Mouse (Mus musculus) adrenal gland (tissue): ENCODE measurements at regions not wholly inside any gene's neighbourhood (a gene's known extent, or its start where the extent isn't known, plus 50 kb on each side); places are given as distances from the start of the nearest gene placed in this dataset.
"Not testable (repeated sequence)": the region's sequence is repeated elsewhere in the genome, so short reads cannot be mapped to it uniquely, and the experiment has no call there.

Experiments used
- intact Hi-C: fragments of 180-260 bp; cut with DNase I; formaldehyde crosslinking; loops from one replicate; pipeline ENCODE4 v1.15.1; 2025

DNA sequence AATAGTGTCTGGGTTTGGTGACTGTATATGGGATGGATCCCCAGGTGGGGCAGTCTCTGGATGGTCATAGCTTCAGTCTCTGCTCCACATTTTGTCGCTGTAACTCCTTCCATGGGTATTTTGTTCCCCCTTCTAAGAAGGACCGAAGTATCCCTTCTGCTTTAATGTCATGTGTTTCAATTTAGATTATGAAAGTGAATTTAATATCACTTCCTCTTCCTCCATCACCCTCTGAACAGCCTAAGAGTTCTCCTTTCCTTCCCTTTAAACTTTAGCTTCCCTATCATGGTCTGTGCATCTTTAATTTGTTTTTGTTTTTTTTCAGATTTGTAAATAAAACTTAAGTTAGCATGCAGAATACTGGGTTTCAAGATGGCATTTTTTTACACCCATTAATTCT, 211.0 kb upstream of the Phyhipl start:
- intact Hi-C loops: no loop called here

DNA sequence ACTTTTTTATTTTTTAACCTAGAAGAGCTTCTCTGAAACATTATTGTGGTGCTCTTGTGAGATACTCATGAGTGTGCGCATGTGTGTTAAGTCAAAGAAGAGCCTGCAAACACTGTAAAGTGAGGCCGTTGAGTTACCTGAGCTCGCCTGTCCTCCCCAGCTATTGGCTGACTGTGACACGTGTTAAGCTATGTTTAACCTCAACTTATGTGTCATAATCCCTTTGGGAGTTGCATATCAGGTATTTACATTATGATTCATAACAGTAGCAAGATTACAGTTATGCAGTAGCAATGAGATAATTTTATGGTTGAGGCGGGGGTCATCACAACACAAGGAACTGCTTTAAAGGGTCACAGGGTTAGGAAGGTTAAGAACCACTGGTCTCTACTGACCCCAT, 208.9 kb upstream of the Phyhipl start:
- intact Hi-C loops: no loop called here

DNA sequence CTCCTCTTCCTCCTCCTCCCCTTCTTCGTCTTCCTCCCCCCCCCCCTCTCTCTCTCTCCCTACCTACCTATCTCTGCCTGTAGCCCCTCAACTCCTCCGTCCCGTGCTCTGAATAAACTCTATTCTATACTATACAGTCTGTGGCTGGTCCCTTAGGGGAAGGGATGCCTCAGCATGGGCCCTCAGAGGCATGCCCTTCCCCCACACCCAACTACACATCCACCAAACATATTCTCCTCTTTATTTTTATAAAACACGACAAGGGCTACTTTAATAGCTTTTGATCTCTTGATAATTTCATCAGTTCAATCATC, 206.2 kb upstream of the Phyhipl start:
- intact Hi-C loops: no loop called here

DNA sequence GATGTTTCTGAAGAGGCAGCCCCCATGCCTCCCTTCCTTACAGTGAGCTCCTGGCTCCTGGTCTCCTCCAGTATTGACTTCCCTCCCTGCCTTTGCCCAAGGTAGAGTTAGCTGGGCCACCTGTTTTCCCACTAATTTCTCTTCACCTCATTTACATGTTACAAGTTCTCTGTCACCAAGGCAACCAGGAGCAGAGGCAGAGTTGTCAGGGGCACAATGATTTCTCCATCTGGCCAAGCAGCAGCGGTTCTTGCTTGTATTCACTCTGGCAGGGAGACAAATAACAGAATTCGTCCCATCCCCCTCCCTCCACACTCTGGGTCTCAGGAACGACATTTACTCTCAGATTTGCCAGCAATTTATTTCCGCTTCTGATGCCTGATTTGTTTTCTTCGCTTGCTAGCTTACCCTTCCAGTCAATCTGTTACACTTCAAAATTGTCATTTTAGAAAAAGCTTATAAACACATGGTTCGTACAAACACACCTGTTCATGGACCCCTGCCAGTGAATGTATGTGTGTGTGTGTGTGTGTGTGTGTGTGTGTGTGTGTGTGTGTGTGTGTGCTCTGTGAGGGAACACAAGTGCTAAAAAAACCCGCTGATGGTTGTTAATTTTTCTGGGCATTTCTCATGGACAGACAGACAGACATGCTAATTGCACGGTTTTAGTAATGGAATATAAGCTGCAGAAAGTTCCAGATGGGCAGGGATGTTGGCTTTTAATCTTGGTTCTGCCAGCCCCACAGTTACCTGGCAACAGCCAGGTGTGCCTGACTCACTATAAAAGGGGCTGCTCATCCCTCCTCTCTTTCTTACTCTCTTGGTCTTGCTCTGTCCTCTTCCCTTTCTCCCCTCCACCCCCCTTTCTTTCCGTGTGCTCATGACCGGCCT, 205.6 kb upstream of the Phyhipl start:
- intact Hi-C loops: no loop called here

DNA sequence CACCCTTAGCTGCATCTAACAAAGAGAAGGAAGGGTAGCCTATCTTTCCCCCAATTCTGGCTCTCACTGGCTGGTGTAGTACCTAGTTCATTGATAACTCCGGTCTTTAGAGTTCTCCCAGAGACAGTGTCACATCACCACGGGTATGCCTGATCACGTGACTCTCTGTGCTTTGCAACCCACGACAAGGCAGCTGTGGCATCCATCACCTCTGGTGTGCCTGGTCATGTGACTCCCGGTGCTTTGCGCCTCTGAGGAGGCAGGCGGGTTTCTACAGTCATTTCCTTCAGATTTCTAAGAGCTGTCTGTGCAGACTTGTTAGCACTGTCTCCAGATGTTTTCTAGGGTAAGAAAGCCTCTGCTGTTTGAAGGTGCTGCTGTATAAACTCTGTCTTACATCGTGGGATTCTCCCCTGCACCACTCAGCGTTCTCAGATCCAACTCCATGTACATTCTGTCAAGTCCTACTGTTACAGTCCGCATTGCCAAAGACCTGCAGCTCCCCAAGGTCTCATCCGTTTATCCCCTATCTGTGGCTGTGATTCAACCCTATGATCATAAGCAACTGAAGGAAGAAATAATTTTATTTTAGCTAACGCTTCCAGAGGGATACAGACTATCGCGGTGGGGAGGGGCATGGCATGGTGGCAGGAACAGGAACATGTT, 201.5 kb upstream of the Phyhipl start:
- intact Hi-C loops: no loop called here

DNA sequence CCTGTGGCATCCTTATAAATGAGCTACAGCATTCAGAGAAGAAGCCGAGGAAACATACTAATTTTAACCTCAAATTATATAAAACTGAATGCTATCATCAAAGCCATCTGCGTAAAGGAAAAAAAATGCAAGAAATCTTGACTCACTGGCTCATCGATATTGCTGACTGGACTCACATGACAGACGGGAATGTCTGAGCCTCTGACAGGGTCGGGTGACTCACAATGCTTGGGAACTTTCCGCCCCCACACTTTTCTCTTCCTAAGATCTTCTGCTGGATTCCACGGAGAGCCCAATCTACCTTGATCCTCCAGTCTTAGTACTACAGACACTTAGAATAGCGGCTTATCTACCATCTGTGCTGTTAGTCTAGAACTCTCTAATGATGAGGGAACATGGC, 200.2 kb upstream of the Phyhipl start:
- intact Hi-C loops: no loop called here

DNA sequence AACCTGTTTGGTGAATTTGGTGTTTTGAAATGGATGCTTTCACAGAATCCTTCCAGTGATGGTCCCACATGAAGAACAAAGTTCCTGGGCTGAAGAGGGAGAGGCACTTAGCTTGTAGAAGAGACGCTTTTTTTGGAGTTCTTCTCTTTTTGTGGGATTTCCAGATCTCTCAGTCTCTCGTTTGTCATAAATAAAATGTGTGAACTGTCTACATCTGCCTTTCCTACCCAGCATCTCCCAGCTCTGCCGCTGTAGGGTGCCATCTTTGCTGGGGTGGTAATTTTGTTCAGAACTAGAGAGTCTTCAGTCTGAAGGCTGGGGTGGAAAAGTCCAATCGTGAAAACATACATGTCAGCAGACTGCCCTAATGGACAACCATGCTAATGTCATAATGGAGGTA, 197.8 kb upstream of the Phyhipl start:
- intact Hi-C loops: no loop called here

DNA sequence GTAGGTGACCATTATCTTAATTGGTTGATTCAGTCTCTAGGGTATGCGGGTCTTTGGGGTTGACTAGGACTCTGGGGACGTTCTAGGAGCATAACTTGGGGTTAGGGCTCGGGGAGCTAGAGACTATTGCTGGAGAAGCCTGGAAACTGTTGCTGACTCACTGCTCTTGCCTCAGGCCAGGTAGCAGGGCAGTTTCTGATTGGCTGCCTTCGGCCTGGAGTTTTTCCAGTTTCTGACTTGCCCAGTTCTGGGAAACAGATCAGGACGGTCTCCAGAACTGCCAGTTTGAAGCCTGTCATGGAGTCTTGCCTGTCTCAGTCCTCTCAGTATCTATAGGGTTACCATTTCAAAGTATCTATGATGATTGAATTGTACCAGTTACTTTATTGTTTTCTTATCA, 192.4 kb upstream of the Phyhipl start:
- intact Hi-C loops: no loop called here

DNA sequence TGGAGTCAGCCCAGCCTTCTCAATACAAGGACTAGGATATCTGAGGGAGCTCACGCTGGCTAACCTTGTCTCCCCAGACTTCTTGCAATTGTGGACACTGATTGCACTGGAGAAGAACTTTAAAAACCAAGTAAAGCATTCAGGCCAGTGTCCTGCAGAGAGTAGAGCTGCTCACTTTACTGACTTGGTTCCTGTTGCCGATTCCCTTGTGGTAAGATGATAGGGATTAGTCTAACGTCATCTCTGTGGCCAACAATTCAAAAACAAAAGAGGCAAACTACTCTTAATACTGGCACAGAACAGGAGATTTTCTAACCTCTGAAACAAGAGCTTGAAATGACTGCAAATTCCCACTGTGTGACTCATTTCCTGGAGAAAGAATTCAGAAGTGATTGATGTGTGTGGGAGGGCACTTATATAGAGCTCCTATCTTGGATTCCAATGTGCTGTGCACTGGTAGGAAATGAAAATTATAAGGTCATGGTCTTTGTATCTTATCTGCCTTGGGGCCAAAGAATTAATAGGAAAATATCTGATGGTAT, 191.6 kb upstream of the Phyhipl start:
- intact Hi-C loops: no loop called here

DNA sequence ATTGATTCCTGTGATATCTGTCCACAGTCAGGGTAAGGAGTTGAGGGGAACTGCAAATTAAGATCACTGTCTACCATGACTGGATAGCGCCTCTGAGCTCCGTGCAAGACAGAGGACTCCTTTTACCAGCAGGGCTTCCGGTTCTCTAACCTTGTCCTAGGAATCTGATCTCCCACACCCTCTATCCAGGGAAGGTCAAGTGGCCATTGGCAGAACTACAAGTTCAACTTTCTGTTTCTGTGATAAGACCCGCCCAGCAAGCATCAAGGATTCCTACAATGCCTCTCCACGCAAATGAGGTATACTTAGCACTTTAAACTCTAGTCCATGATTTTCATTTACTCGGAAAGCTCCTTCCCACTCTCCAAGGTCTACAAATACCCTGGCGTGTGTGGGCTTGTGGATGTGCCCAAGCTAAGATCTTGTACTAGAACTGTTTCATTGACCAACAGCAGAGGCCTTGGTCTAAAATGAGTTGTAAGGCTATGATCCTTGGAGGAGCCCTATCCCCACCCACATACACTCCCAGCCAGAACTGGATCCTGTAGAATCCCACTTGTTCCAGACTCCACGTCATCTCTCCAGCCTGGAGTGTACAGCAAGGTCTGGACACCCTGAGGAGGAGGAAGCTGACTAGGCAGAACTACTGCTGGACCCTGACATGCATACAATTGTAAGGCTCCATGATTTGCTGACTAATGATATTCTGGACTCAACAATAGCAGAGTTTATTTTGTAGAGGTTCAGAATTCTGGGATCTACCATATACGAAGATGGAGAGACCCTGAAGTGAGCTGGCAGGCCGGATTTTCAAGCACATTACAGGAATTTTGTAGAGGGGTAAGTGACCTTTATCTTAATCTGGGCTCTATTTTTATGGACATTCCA, 190.8 kb upstream of the Phyhipl start:
- intact Hi-C loops: no loop called here

DNA sequence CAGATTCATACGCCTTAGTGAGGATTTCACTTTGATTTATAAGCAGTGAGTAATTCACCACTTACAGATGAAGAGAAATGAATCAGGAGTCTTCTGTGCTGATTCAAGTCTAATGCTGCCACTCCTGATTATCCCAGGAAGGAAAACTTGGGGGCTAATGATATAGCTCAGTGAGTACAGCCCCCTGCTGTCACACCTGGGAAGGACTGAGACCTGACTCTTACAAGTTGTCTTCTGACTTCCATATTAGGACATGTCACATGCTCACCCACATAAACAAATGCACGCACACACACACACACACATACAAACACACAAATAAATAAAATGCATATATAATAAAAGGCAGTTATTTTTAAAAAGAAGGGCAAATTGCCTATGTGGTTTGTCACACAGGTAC, 188.1 kb upstream of the Phyhipl start:
- intact Hi-C loops: no loop called here

DNA sequence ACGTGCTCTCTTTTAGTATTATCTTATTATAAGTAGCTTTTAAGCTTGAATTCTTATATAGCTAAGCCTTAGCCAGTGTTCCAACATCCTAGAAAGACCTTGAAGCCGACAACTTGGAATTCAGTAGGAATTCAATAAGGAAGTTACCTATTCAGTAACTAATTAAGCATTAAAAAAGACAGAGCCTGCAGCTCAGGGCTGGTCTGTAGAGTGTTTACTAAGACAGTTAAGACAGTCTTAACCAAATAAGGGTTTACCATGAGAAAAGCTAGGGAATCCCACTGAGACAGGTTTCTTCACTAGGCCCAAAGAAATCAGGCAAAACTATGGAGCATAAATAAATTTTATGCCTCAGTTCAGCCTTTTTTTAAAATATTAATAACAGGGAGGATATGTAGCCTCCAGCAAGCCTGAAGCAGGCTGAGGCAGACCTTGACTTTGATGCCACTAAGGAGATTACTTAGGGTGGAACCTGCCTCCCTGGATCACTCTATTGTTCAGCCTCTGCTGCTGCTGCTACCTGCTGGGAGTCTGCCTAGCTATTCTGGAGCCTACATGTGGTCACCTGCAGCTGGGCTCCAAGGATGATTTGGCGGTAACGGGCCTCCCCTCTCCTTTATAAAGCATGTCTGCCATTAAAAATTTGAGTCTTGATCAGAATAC, 186.5 kb upstream of the Phyhipl start:
- intact Hi-C loops: no loop called here

DNA sequence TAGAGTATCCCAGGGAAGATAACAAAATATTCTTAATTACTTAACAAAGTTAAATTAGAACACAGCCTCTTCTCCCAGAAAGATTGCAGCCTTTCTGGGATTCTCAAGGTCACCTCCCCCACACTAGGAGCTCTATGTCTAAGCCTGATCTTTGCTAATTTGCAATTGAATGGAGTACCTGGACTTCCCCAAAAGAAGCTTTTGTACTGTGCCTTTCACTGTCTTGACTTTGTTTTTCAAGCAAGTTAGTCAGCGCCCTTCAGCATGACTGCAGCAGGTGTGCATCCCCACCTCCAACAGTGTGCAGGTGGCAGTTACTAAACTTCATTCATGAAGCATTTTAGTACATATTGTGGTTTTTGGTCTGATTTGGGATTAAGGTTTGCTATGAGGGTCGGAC, 185.4 kb upstream of the Phyhipl start:
- intact Hi-C loops: not testable (repeated sequence)

DNA sequence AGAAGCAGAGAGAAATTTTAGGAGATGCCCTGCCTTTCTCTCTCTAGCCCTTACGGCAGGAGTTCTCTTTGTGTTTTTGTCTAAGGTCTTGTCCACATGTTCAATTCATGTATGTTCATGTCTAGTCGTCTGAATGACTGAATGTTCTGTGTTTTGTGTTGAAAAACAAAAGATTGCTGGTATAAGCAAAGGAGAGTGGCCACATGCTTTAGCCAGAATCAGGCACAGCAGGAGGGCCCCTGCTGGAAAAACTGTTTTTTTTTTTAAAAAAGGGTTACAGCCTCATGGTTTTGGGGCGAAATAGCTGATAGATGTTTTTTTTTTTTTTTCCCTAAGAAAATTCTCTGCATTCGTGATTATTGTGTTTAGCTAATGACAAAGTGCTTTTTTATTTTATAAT, 182.4 kb upstream of the Phyhipl start:
- intact Hi-C loops: no loop called here

DNA sequence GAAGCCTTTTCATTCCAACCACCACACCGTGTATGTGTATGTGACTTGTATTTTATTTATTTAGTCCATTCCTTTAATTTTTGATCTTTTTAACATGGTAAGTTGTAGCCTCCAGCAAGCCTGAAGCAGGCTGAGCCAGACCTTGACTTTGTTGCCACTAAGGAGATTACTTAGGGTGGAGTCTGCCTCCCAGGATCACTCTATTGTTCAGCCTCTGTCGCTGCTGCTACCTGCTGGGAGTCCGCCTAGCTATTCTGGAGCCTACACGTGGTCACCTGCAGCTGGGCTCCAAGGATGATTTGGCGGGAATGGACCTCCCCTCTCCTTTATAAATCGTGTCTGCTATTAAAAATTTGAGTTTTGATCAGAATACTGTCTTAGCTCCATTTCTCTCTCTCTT, 181.6 kb upstream of the Phyhipl start:
- intact Hi-C loops: no loop called here

DNA sequence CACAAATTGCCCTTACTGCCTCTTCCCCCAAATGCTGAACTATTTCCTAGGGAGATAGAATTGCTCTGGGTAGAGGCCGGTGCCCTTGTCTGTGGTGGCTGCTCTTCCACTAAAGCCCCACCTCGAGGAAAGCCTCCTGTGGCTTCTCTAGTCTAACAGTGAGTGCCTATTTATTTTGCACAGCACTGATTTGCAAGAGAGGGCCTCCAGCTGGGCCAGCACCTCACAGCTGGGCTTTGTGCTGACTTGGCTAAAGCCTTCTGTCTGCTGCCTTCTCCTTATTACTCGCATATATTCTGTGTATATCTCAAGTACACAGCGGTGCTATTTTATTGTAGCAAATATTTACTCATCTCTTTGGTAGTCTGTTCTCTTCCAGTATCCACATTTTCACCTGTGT, 176.9 kb upstream of the Phyhipl start:
- intact Hi-C loops: no loop called here

DNA sequence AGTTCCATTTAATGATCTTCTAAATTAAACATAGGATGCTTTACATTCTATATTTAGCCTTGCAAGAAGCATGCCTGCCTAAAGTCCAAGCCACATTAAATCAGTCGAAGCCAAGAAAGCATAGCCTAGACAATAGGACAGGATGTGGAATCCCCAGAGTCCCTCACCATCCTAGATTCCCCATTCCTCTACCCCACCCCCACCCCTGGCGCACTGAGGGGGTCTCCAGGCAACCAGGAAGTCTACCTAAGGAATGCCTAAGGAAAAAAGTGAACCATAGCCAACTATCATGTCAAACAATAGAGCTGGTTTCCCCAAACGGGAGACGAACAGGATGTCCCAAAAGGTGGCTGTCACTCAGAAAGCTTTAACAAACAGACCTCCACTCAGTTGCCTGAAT, 172.5 kb upstream of the Phyhipl start:
- intact Hi-C loops: no loop called here

DNA sequence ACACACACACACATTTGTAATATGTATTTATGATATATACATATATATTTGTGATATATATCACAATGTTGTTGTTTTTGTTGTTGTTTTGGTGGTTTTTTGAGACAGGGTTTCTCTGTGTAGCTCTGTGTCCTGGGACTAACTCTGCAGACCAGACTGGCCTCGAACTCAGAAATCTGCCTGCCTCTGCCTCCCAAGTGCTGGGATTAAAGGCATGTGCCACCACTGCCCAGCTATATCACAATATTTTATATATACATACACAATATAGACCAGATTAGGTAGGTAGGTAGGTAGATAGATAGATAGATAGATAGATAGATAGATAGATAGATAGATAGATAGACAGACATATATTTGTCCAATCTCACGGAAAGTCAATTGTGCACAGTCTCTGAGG, 171.8 kb upstream of the Phyhipl start:
- intact Hi-C loops: not testable (repeated sequence)

DNA sequence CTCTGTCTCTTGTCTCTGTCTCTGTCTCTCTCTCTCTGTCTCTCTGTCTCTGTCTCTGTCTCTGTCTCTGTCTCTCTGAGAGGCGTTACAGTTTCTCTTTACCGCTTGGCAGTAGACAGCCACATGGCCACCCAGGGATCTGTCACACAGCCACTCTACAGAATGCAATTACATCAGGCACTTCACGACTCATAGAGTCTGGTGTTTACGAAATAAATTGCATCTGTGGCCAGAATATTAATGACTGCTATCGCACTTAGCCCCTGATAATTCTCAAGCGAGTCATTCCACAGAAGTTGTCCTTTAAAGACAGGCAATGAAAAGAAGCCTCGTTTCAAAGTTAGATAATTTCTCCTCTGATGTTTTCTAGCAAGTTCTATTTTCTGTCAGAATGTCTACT, 170.9 kb upstream of the Phyhipl start:
- intact Hi-C loops: no loop called here

DNA sequence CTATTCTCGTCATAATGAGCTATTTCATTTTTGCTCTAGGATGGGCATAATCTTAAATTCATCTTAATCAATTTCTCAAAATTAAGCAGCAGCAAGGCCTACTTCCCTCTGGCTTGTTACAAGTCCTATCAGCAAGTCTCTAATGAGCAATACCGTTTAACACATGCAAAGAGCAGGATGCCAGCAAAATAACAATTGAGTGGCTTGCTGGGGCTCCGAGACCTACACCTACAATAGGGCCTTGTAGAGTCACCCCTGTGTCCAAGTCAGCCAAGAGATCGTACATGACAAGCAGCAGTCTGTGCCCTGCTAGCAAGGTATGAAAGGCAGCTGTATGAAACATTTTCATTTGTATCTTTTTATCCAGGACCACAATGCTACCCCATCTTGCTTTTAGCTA, 169.7 kb upstream of the Phyhipl start:
- intact Hi-C loops: no loop called here

DNA sequence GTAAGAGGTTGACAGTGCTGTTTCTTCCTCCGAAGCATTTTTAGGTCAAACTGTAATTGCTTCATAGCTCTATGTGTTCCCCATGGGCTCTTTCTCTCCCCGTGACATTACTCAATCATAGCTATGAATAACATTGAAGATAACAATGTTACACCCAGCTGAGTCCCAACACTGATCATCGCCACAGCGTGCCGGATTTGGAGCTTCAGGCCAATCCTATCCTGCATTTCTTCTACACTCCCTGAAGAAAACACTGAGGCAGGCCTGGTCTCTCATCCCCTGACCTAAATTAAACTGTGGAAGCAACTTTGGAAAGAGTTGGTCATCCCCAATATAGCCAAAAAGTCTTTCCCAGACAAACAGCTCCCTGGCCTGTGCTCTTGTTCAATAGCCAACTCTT, 168.7 kb upstream of the Phyhipl start:
- intact Hi-C loops: loop anchor here (5.0 kb wide), 1 partner anchor 138 kb away; no protein-coding TSS in a partner anchor
